Mouse (Mus musculus) embryonic facial prominence, embryonic 14.5 days (tissue): Measurements from ENCODE around the gene Zdhhc21. TPM values are rescaled to one million over a fixed set of nuclear protein-coding genes. Genes with fewer than 3 reads are reported as not detected.

Experiments used
- ATAC-seq: fragments of 200-750 bp; cut with Nextera tagmentation; 2 replicates; pipeline ENCODE4 v1.8.0; 2017; ENCODE audit warnings: low read depth, moderate number of reproducible peaks, moderate TSS enrichment
- DNase-seq: peaks from one replicate; pipeline ENCODE4 v3.0.0-alpha.2; 2015; ENCODE audit warnings: low spot score
- H3K27ac ChIP-seq: fragments of 300-500 bp; sonication (generic); replicated peaks from 2 replicates; pipeline ENCODE4 v1.5.1; 2014; ENCODE audit warnings: low read depth, mild to moderate bottlenecking, low read length, moderate library complexity
- H3K27me3 ChIP-seq: fragments of 300-500 bp; sonication (generic); replicated peaks from 2 replicates; pipeline ENCODE4 v1.6.1; 2014; ENCODE audit warnings: low read length; ENCODE audit not compliant: control insufficient read depth, insufficient read depth
- H3K36me3 ChIP-seq: fragments of 300-500 bp; sonication (generic); 2 replicates; pipeline ENCODE4 v1.6.1; 2014; ENCODE audit warnings: low read length, mixed read lengths; ENCODE audit not compliant: control insufficient read depth, insufficient read depth
- H3K4me1 ChIP-seq: fragments of 300-500 bp; sonication (generic); 2 replicates; pipeline ENCODE4 v1.6.1; 2014; ENCODE audit warnings: antibody characterized with exemption, low read length; ENCODE audit not compliant: control insufficient read depth, insufficient read depth
- H3K4me2 ChIP-seq: fragments of 300-500 bp; sonication (generic); 2 replicates; pipeline ENCODE4 v1.6.1; 2014; ENCODE audit warnings: low read depth, mild to moderate bottlenecking, low read length, moderate library complexity, mixed read lengths
- H3K4me3 ChIP-seq: fragments of 300-500 bp; sonication (generic); 2 replicates; pipeline ENCODE4 v1.5.1; 2014; ENCODE audit warnings: low read depth, mild to moderate bottlenecking, low read length
- H3K9ac ChIP-seq: fragments of 300-500 bp; sonication (generic); 2 replicates; pipeline ENCODE4 v1.6.1; 2014; ENCODE audit warnings: low read depth, mild to moderate bottlenecking, low read length, moderate library complexity, mixed read lengths
- H3K9me3 ChIP-seq: fragments of 300-500 bp; sonication (generic); 2 replicates; pipeline ENCODE4 v1.6.1; 2016; ENCODE audit warnings: low read length; ENCODE audit not compliant: control insufficient read depth
- WGBS: fragments of 180-500 bp; shearing (Covaris S2); extraction: QIAGEN DNeasy Blood & Tissue Kit; methylation state at CpG from one replicate; pipeline ENCODE4 v1.1.7; 2014; 5-methylcytosine and 5-hydroxymethylcytosine counted together
- polyA plus RNA-seq: library from polyadenylated mRNA; unstranded; fragments of >200 nt; fragmentation: Nextera tagmentation; extraction: Ambion mirVana; gene quantifications from 2 replicates; pipeline ENCODE4 v1.2.1, GENCODE M21; 2014

The Zdhhc21 gene
- polyA plus RNA-seq, 1 experiment from 2014 or later = 13.4 TPM

- Histone ChIP-seq H3K4me3 (no peak overlapping the region), H3K27me3 (no peaks in the 10 kb centered on the region), H3K4me2 (no peak overlapping the region), H3K27ac (no peak overlapping the region), H3K9ac (no peak overlapping the region), H3K4me1 (peaks cover 22% of the 10 kb centered on the region), H3K36me3 (no peaks in the 10 kb centered on the region), H3K9me3 (no peaks in the 10 kb centered on the region)
- ATAC-seq (no peak), DNase-seq (peak; percentile 34)
- 64% methylated on average over 11 of the region's 11 CpGs for WGBS
These were observed 94.1 kb downstream of the Zdhhc21 start for GRCm38 (mm10) chr4:82765513-82766216.

- Histone ChIP-seq H3K4me3 (no peak overlapping the region), H3K9ac (no peak overlapping the region), H3K9me3 (no peaks in the 10 kb centered on the region), H3K4me2 (no peak overlapping the region), H3K27ac (peak overlapping the region; percentile 39; the same call in 1 of the 2 replicates), H3K4me1 (peaks cover 22% of the 10 kb centered on the region), H3K36me3 (no peaks in the 10 kb centered on the region), H3K27me3 (no peaks in the 10 kb centered on the region)
- DNase-seq (no peak), ATAC-seq (no peak)
- 26% methylated on average over 5 of the region's 5 CpGs for WGBS
These were observed 96.2 kb downstream of the Zdhhc21 start for GRCm38 (mm10) chr4:82763586-82763985.

GRCm38 (mm10) chr4:82762430-82763119 is 97.2 kb downstream of the Zdhhc21 start:
- peak; percentile 96 for DNase-seq
- no peaks in the 10 kb centered on the region for H3K36me3 ChIP-seq
- ATAC-seq = peak; percentile 88
- 6% methylated on average over 10 of the region's 10 CpGs for WGBS
- peaks cover 22% of the 10 kb centered on the region for H3K4me1 ChIP-seq
- no peak overlapping the region for H3K4me3 ChIP-seq
- no peak overlapping the region for H3K9ac ChIP-seq
- no peaks in the 10 kb centered on the region for H3K9me3 ChIP-seq
- H3K27me3 ChIP-seq = no peaks in the 10 kb centered on the region
- H3K27ac ChIP-seq = peak overlapping the region; percentile 48
- peak overlapping the region; percentile 36 for H3K4me2 ChIP-seq

- H3K27me3 ChIP-seq = no peaks in the 10 kb centered on the region
- 27% methylated on average over 3 of the region's 3 CpGs for WGBS
- ATAC-seq (no peak), DNase-seq (no peak)
- no peaks in the 10 kb centered on the region for H3K9me3 ChIP-seq
- H3K36me3 ChIP-seq = no peaks in the 10 kb centered on the region
- H3K9ac ChIP-seq = no peak overlapping the region
- H3K27ac ChIP-seq = no peak overlapping the region
- no peaks in the 10 kb centered on the region for H3K4me1 ChIP-seq
- H3K4me3 ChIP-seq = no peak overlapping the region
- H3K4me2 ChIP-seq = no peak overlapping the region
These were observed 103.5 kb downstream of the Zdhhc21 start for GRCm38 (mm10) chr4:82756295-82756626.

GRCm38 (mm10) chr4:82755616-82756294 is 104.0 kb downstream of the Zdhhc21 start:
- WGBS = 28% methylated on average over 3 of the region's 3 CpGs
- Histone ChIP-seq H3K27me3 (no peaks in the 10 kb centered on the region), H3K27ac (no peak overlapping the region), H3K36me3 (no peaks in the 10 kb centered on the region), H3K4me1 (no peaks in the 10 kb centered on the region), H3K4me3 (no peak overlapping the region), H3K9ac (no peak overlapping the region), H3K4me2 (no peak overlapping the region), H3K9me3 (no peaks in the 10 kb centered on the region)
- DNase-seq (no peak), ATAC-seq (peak; percentile 57)

Other genes with a start within 250 kb of the Zdhhc21 start
- gene Nfib, start 154.2 kb downstream of the Zdhhc21 start, polyA plus RNA-seq = 86.0 and 100 TPM in 2 replicates
- 0.65 and 1.00 TPM in 2 replicates for gene Cer1, start 25.2 kb upstream of the Zdhhc21 start, polyA plus RNA-seq
- 16.0 and 17.0 TPM in 2 replicates for gene Frem1, start 192.4 kb upstream of the Zdhhc21 start, polyA plus RNA-seq